Mouse (Mus musculus) heart, postnatal 0 days (tissue): ENCODE results near the gene Mthfr. TPM values are rescaled to one million over a fixed set of nuclear protein-coding genes. Genes with fewer than 3 reads are reported as not detected.

Experiments
- ATAC-seq: fragments of 200-750 bp; cut with Nextera tagmentation; 2 replicates; pipeline ENCODE4 v1.8.0; 2017; ENCODE audit warnings: low read depth, moderate number of reproducible peaks, moderate library complexity; ENCODE audit not compliant: insufficient read depth
- DNase-seq: peaks from one replicate; pipeline ENCODE4 v3.0.0-alpha.2; 2016; ENCODE audit warnings: low spot score
- H3K27ac ChIP-seq: fragments of 300-500 bp; sonication (generic); 2 replicates; pipeline ENCODE4 v1.5.1; 2014; ENCODE audit warnings: low read depth, mild to moderate bottlenecking
- H3K27me3 ChIP-seq: fragments of 300-500 bp; sonication (generic); 2 replicates; pipeline ENCODE4 v1.6.1; 2014; ENCODE audit warnings: low read length, mixed read lengths; ENCODE audit not compliant: control insufficient read depth, insufficient read depth
- H3K36me3 ChIP-seq: fragments of 300-500 bp; sonication (generic); replicated peaks from 2 replicates; pipeline ENCODE4 v1.6.1; 2014; ENCODE audit warnings: low read length, mixed read lengths; ENCODE audit not compliant: control insufficient read depth, insufficient read depth
- H3K4me1 ChIP-seq: fragments of 300-500 bp; sonication (generic); 2 replicates; pipeline ENCODE4 v1.6.1; 2014; ENCODE audit warnings: antibody characterized with exemption; ENCODE audit not compliant: control insufficient read depth, insufficient read depth
- H3K4me2 ChIP-seq: fragments of 300-500 bp; sonication (generic); 2 replicates; pipeline ENCODE4 v1.6.1; 2014; ENCODE audit warnings: low read depth, mild to moderate bottlenecking, low read length, moderate library complexity
- H3K4me3 ChIP-seq: fragments of 300-500 bp; sonication (generic); 2 replicates; pipeline ENCODE4 v1.5.1; 2014; ENCODE audit warnings: low read depth, low read length
- H3K9ac ChIP-seq: fragments of 300-500 bp; sonication (generic); replicated peaks from 2 replicates; pipeline ENCODE4 v1.6.1; 2014; ENCODE audit warnings: low read depth, low read length, mixed read lengths
- H3K9me3 ChIP-seq: fragments of 300-500 bp; sonication (generic); replicated peaks from 2 replicates; pipeline ENCODE4 v1.6.1; 2016; ENCODE audit warnings: low read length; ENCODE audit not compliant: control insufficient read depth
- CTCF ChIP-seq: IDR thresholded peaks from 2 replicates; pipeline ENCODE4 v1.5.1; 2016; ENCODE audit warnings: antibody characterized with exemption, control low read depth, low read depth
- EP300 ChIP-seq: IDR thresholded peaks from 2 replicates; pipeline ENCODE4 v1.6.1; 2016; ENCODE audit warnings: antibody characterized with exemption, low read depth
- WGBS: fragments of 180-500 bp; shearing (Covaris S2); extraction: QIAGEN DNeasy Blood & Tissue Kit; methylation state at CpG from one replicate; pipeline ENCODE4 v1.1.7; 2014; 5-methylcytosine and 5-hydroxymethylcytosine counted together
- polyA plus RNA-seq: library from polyadenylated mRNA; unstranded; fragments of >200 nt; fragmentation: Nextera tagmentation; extraction: Ambion mirVana; gene quantifications from 2 replicates; pipeline ENCODE4 v1.2.1, GENCODE M21; 2015
- total RNA-seq: library from RNA; depleted of rRNA; stranded (reverse); fragments of >200 nt; gene quantifications from 2 replicates; pipeline ENCODE4 v1.2.3, GENCODE M21; 2014; ENCODE audit warnings: low replicate concordance

Mthfr gene
- total and polyA plus RNA-seq, 2 experiments from 2014 or later, result 6.3 to 37.6 TPM

DNA sequence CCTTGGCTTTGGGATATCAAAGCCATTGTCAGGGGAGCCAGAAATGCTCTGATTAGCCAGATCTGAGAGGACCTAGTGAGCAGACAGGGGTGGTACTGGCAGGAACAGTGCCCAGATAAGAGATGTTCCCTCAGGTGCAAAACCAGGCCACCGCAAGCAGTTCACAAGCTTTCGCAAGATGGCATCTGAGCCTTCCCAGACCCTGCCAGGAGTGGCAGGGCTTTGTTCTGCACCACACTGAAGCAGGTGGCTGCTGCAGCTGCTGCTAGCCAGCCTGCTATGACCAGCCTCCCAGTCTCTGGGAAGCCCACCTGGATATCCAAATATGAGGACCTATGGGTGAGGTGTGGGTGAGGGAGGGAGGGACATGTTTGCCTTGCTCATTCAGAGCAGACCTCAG lies 59.1 kb downstream of the Mthfr start:
- Histone ChIP-seq H3K9ac (no peak overlapping the region), H3K27me3 (0 out of 2 replicates have a peak, but pooled peaks cover 5% of the 10 kb centered on the region), H3K36me3 (no peaks in the 10 kb centered on the region), H3K4me3 (no peak overlapping the region), H3K4me2 (no peak overlapping the region), H3K9me3 (no peaks in the 10 kb centered on the region), H3K27ac (no peak overlapping the region), H3K4me1 (no peaks in the 10 kb centered on the region)
- TF ChIP-seq EP300, result no peak
- TF ChIP-seq CTCF, result no peak
- DNase-seq (no peak), ATAC-seq (no peak)
- WGBS, result 94% methylated on average over 2 of the region's 2 CpGs

DNA sequence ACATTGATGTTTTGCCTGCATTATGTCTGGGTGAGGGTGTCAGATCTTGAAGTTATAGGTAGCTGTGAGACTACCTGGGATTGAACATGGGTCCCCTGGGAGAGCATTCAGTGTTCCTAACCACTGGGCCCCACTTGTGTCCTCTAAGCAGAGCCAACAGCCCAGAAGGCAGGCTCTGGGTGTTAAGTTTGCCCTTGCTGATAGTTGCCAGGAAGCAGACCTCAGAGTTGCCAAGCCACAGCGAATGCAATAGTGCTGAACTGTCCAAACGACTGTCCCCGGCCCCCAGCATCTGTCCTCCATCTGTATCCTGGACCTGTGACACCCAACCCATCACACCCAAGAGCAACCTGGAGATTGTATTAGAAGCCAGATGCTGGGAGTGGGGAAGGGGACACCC lies 59.8 kb downstream of the Mthfr start:
- Histone ChIP-seq H3K4me2 (no peak overlapping the region), H3K27ac (no peak overlapping the region), H3K4me3 (no peak overlapping the region), H3K9me3 (no peaks in the 10 kb centered on the region), H3K36me3 (no peaks in the 10 kb centered on the region), H3K4me1 (no peaks in the 10 kb centered on the region), H3K9ac (no peak overlapping the region), H3K27me3 (0 out of 2 replicates have a peak, but pooled peaks cover 5% of the 10 kb centered on the region)
- DNase-seq, result no peak
- no peak for ATAC-seq
- 38% methylated on average over 3 of the region's 3 CpGs for WGBS
- TF ChIP-seq CTCF, result no peak
- no peak for TF ChIP-seq EP300

DNA sequence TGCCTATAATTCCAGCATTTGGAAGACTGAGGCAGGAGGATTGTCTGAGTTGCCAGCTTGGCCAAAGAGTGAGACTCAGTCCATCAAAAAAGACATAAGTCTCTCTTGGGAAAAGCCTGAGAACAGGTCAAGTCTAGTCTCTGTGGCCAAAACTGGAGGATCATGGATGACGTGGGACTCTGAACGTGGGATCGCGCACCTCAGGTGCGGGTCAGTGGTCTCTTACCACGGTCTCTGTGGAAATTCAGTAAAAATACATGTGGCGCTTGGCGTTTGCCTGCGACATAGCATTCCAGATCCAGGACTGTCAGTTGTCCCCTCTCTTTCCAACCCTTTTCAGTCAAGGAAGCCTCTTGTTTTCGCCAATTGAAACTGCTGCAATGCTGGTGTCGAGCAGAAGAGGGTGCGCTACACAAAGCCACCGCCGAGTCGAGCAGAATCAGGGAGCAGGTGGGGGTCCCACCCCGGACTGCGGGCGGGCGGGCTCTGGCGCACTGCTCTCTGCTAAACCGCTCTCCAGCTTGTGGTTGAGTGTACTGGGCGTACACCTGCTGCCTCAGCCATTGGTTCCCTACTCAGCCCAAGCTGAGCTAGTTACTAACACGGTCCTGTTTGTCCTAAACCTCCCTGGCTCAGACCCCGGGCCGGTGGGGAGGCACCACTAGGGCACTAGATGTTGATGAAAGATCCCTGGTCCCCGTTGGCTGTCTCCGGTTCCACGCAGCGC lies 63.1 kb downstream of the Mthfr start:
- Histone ChIP-seq H3K9me3 (no peaks in the 10 kb centered on the region), H3K36me3 (no peaks in the 10 kb centered on the region), H3K27me3 (0 out of 2 replicates have a peak, but pooled peaks cover 5% of the 10 kb centered on the region), H3K4me1 (no peaks in the 10 kb centered on the region), H3K4me2 (peak overlapping the region; percentile 60), H3K27ac (no peak overlapping the region), H3K4me3 (peak overlapping the region; percentile 26), H3K9ac (0 out of 2 replicates have a peak overlapping the region, but pooled peaks have one; percentile 34)
- peak; percentile 56 for DNase-seq
- peak; percentile 67 for TF ChIP-seq CTCF
- no peak for TF ChIP-seq EP300
- ATAC-seq, result peak; percentile 64
- WGBS, result 16% methylated on average over 29 of the region's 29 CpGs

DNA sequence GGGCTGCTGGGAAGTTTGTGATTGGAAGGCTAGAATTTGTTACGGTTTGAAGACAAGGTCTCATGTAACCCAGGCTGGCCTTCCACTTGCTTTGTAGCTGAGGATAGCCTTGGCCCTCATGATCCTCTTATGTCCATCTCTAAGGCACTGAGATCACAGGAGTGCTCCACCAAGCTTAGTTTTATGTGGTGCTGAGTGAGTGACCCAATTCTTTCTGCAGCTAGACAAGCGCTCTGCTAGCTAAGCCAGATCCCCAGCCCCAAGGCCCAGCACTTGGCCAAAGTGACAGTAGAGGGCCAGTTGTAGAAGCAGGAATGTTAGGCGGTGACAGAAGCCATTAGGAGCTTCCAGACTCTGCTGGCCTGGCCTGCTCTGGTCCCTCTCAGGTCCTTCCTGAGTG lies 65.3 kb downstream of the Mthfr start:
- no peak for ATAC-seq

DNA sequence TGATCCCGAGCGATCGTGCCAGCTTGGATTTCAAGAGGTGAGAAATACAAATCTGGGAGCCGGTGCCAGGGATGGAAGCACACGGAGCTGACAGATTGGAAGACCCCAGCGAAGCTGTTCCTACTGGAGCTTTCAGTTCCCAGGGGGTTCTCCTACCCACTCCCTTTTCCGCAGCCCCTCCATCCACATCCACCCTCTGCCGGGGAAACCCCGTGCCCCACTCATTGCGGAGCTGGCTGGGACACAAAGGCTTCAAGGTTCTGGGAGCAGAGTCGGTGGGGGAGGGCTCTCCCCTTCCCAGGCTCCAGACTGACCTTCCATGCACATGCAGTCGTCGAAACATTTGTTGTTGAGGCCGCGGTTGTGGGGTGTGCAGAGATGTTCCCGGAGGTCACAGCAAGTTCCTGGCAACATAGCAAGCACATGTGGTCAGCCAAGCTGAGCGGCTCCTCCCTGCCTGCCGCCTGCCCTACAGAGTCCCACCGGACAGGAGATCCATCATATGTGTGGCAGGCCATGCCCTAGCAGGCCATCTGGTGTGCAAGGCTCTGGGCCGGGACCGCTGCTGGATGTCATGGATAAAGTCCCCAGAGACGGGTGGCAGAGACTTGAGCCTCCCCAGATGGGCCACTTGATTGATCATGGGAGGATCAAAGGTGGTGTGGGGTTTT lies 68.9 kb downstream of the Mthfr start:
- TF ChIP-seq CTCF (no peak), EP300 (no peak)
- H3K4me2 ChIP-seq, result no peak overlapping the region
- no peak for ATAC-seq

More for the DNA sequence above, 65.3 kb downstream of the Mthfr start:
- Histone ChIP-seq H3K27me3 (0 out of 2 replicates have a peak, but pooled peaks cover 5% of the 10 kb centered on the region), H3K4me1 (no peaks in the 10 kb centered on the region), H3K9ac (no peak overlapping the region), H3K27ac (no peak overlapping the region), H3K4me2 (no peak overlapping the region), H3K9me3 (no peaks in the 10 kb centered on the region), H3K36me3 (no peaks in the 10 kb centered on the region), H3K4me3 (no peak overlapping the region)
- TF ChIP-seq EP300 (no peak), CTCF (no peak)
- DNase-seq, result no peak
- 71% methylated on average over 3 of the region's 3 CpGs for WGBS

More for the DNA sequence above, 68.9 kb downstream of the Mthfr start:
- WGBS, result 49% methylated on average over 22 of the region's 22 CpGs
- Histone ChIP-seq H3K9ac (no peak overlapping the region), H3K27ac (no peak overlapping the region), H3K27me3 (no peaks in the 10 kb centered on the region), H3K36me3 (no peaks in the 10 kb centered on the region), H3K4me3 (no peak overlapping the region), H3K4me1 (no peaks in the 10 kb centered on the region), H3K9me3 (no peaks in the 10 kb centered on the region)
- no peak for DNase-seq
